Mouse (Mus musculus) embryo, embryonic 11 days (tissue): ENCODE measurements at regions not wholly inside any gene's neighbourhood (a gene's known extent, or its start where the extent isn't known, plus 50 kb on each side); places are given as distances from the start of the nearest gene placed in this dataset.

Experiments
- DNase-seq: peaks from one replicate; pipeline ENCODE4 v3.0.0-alpha.2; 2015

DNA sequence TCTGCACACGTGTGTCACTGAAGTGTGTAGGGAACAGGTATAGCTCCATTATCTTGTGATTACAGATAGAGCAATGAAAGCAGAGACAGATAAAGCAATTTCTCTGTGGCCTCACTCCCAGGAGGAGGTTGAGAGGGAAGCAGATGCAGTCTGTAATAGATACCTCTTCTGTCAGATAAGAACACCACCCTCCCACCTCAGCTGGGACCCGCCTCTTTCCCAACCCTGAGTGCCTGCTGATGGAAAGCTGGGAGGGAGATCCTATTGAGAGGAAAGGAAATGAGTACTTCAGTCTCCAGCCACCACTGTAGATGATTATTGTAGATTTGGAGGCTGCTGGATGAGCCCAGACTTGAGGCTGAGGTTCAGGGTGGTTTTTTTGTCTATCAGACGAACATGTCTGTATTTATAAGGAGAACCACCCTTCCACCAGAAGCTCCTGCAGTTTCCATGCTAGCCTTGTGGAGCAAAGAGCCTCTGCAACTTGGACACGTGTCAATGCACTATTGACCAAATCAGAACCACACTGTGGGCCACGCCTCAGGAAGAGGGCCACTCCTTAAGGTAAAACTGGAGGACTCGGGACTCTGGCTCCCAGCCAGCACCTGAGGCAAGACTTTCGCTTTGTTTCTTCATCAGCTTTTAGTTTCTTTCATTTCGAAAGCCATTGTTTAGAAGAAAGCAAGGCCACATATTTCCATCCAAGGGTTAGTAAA lies 55.3 kb upstream of the Plekha5 start:
- no peak for DNase-seq

GRCm38 (mm10) chr6:140367303-140367702 lies 56.6 kb upstream of the Plekha5 start:
- no peak for DNase-seq

DNA sequence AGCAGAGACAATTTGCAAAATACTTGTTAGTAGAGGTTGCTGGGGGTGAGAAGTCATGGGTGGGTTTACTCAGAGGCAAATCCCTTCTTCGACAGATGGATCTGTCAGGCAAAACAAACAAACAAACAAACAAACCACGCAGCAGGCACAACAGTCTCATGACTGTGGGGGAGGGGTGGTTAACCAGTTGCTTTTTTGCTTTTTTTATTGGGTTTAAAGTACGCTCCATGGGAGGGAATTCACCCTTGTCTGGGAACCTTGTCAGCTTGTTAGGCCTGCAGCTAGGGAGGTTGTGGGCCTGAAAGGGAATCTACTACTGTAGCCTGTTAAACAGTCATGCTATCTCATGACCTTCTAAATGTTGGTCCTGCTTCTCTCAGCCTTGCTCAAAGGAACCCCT lies 57.1 kb upstream of the Plekha5 start:
- DNase-seq, result no peak

GRCm38 (mm10) chr6:140360996-140361395 lies 62.9 kb upstream of the Plekha5 start:
- DNase-seq, result no peak

GRCm38 (mm10) chr6:140357901-140358300 lies 66.0 kb upstream of the Plekha5 start:
- no peak for DNase-seq

- DNase-seq, result no peak
These were observed 66.6 kb upstream of the Plekha5 start for GRCm38 (mm10) chr6:140357300-140357699.

DNA sequence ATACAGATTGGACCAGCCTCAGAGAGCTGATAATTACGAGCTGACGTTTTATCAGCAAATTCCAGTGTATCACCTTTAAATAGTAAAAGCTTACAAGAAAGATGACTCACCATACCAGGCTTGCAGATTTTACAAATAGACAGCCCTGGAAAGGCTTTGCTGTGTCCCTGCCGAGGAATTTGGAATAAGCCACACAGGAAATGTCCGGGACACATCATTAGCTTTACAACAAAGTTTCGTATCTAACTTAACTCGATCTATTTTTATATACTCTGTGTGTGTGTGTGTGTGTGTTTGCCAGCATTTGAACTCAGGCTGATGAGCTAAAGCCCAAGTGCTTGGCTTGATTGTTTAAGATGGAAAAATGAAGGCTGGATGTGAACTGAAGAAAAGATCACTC lies 69.8 kb upstream of the Plekha5 start:
- DNase-seq, result no peak

GRCm38 (mm10) chr6:140353610-140354009 lies 70.2 kb upstream of the Plekha5 start:
- no peak for DNase-seq

DNA sequence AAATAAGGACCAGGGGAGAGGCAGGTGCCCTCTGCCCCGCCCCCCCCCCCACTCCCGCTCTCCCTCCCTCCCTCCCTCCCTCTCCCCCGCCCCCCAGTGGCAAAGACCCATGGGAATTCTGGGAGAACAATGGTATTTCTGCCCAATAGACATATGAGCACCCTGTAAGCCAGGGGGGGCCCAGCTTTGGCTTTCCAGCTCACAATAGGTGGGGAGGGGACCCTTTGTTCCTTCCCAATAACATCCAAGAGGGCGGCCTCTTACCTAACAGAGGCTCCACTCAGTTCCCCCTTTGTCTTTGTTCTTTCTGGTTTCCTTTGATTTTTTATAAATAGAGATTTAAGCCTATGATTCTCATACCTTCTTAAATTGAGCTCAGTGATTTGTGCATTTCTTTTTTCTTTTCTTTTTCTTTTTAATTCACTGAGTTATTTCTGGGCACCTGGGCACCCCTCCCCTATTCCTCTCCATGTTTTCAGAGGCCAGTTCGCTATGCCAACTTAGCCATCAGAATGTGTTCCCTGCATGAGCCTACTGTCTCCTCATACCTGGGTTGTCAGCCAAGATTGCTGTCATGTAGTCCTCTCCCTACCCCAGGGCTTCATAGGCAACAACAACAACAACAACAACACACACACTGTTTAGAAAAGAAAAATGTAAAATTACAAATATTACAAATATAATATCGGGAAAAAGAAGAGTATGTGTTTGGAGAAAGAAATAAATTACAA lies 72.3 kb upstream of the Plekha5 start:
- no peak for DNase-seq

- no peak for DNase-seq
These were observed 75.3 kb upstream of the Plekha5 start for GRCm38 (mm10) chr6:140348578-140348977.

DNA sequence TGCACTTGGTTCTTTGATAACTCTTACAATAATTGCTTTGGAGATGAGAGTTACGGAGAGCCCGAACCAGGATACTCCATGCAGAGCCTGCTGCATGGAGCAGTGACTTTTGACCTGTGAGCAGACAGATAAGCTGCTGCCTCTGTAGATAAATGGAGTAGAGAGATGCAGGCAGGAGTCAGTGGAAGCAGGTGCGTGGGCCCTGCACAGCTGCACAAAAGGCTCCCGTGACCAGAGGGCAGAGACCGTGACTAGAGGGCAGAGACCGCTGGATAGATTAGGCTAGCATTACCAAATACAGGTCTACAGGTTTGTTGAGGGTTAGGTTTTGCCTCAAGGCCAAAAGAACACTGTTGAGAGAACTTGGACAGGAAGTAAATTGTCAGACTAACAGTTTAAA lies 76.9 kb upstream of the Plekha5 start:
- DNase-seq, result no peak

DNA sequence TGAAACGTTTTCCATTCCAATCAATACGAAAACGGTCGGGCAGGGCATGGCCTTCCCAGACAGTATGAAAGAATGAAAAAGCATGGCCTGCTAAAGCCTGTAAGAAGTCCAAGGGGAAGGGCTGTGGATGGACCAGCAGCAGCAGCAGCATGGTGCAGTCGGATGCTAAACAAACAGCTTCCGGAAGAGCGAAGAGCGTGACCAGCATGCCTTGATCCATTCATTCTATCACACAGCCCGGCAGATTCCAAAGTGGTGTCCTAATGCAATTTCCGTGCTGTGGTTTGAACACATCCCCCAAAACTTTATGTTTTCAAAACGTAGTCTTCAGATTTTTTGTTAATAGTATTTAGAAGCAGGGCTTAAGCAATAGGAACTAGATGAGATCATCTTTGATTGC lies 80.2 kb upstream of the Plekha5 start:
- no peak for DNase-seq

DNA sequence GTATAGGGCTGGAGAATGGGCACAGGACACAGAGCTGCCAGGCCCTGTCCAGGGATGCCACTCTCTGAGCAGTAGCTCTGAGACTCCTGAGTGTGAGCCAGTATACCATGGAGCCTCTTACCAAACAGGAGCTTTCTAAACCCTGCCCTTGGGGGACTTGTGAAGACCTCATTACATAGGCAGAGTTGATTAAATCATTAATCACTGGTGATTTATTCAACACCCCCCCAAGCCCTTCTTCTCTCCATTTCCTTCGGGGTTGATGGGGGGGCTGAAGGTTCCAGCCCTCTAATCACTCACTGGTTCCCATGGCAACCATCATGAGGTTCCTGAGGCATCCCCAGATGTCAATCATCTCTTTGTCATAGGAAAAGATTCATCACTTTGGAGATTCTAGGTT lies 81.0 kb upstream of the Plekha5 start:
- DNase-seq, result peak; percentile 21

DNA sequence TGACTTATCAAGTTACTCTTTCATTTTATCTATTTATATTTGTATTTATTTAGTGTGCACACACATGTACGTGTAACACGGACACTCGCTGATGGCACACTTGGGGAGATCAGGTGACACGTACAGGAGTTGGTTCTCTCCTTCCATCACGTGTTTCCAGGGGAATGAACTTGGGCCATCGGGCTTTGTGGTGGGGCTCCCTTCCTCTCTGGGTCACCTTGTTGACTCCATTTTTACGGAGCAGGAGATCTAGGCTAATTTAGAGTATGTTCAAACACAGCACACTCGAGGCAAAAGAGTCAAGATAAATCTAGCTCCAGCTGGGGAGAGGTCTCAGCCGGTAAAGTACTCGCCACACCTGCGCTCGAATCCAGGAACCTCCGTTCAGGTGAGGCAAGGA lies 84.1 kb upstream of the Plekha5 start:
- no peak for DNase-seq

DNA sequence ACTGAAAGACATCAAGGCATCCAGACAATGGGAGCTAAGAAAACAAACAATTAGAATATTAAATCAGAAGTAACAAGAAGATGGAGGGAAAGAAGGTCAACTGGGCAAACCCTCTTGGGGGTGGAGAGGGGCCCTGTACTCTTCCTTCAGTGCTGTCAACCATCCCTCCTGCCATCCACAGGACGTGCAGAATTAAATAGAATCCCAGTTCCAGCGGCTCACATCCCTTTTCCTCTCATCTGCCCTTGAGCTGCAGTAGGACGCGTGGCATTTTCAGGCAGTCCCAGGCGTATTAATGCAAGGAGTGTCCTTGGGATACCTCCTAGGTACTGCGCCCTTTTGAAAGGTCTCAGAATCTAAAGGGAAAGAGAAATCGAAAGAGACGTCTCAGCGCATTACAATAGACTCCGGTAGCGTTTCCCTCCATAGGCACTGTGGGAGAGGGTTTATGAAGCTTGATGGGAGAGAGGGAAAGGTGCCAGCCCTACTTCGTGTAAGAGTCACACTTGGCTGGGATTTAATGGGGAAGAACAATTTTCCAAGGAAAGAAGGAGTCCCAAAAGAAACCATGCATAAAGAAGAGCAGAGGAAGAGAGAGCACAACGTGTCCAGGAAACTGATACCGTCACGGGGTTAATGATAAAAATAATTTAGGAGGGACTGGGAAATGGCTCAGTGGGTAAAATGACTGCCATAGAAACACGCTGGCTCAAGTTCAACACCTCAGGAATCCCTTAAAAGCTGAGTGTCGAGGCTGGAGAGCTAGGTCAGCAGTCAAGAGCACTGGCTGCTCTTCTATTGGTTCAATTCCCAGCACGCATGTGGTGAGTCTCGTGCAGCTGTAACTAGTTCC lies 85.7 kb upstream of the Plekha5 start:
- peak; percentile 22 for DNase-seq

GRCm38 (mm10) chr6:140337083-140337491 lies 86.8 kb upstream of the Plekha5 start:
- DNase-seq, result peak; percentile 58

GRCm38 (mm10) chr6:140336414-140336941 lies 87.4 kb upstream of the Plekha5 start:
- peak; percentile 72 for DNase-seq

- DNase-seq, result peak; percentile 32
These were observed 90.5 kb upstream of the Plekha5 start for GRCm38 (mm10) chr6:140333397-140333796.

GRCm38 (mm10) chr6:140308641-140309040 lies 115.2 kb upstream of the Plekha5 start:
- DNase-seq, result no peak

- DNase-seq, result no peak
These were observed 116.9 kb upstream of the Plekha5 start for GRCm38 (mm10) chr6:140306811-140307558.

DNA sequence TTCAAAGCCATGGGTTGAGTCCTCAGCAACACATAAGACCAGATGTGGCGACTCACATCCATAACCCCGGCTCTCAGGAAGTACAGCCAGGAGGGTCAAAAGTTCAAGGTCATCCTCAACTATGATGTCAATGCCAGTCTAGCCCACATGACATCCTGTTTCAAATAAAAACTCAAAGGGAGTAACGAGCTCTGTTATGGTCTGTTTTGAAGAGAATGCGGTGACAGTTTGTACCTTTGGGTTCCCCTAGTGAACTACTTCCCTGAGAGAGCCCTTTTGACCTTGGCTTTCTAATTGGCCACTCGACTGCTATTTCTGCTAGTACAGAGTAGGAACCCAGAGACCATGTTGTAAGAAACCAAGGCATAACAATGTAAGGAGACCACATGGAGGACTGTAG lies 119.7 kb upstream of the Plekha5 start:
- DNase-seq, result no peak

DNA sequence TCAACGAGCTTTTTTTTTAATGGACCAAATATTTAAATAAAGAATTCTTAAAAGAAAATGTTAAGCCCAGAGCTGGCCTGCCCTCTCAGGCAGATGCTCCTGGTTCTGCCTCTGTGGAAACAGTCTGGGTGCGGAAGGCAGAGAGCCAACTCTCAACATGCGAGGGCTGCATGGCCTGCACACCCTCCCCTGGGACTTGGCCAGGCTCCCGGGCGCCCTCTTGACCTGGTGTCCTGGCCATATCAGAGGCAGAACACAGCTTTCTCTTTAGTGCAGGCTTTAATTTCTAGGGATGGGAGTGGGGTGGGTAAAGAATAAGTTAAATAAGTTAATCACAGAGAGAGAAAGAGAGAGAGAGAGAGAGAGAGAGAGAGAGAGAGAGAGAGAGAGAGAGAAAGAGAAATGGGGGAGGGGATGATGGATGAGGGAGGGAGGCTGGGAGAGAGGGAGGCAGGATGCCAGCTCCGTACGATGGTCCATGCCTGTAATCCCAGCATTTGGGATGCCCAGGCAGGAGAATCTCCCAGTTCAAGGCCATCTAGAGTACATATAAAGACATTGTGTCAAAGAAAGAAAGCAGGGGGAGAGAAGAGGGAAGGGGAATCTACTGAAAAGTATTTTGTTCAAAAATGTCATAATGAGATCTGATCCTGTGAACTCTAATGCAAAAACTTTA lies 123.2 kb upstream of the Plekha5 start:
- peak; percentile 46 for DNase-seq
